Mouse (Mus musculus) spleen, adult 2 months (tissue): Measurements from ENCODE around the gene Opalin. TPM values are rescaled to one million over a fixed set of nuclear protein-coding genes. Genes with fewer than 3 reads are reported as not detected.

Experiments
- DNase-seq, 2 experiments: peaks; one replicate each; pipeline versions ENCODE4 v3.0.0 to v3.0.0-alpha.2; 2012 to 2021; ENCODE audit warnings: low spot score in 2 of 2, low read depth in 1 of 2
- H3K27ac ChIP-seq: fragments of 200-500 bp; 2 replicates; pipeline ENCODE4 v1.5.1; 2012; ENCODE audit warnings: low read length, inconsistent platforms; ENCODE audit not compliant: insufficient read depth
- H3K27me3 ChIP-seq: fragments of 200-500 bp; 2 replicates; pipeline ENCODE4 v1.6.1; 2012; ENCODE audit warnings: mild to moderate bottlenecking, moderate library complexity, low read length, inconsistent platforms; ENCODE audit not compliant: control insufficient read depth, insufficient read depth
- H3K36me3 ChIP-seq: fragments of 200-500 bp; 2 replicates; pipeline ENCODE4 v1.6.1; 2012; ENCODE audit warnings: mild to moderate bottlenecking, low read length, inconsistent platforms; ENCODE audit not compliant: control insufficient read depth, insufficient read depth
- H3K4me1 ChIP-seq: fragments of 200-500 bp; 2 replicates; pipeline ENCODE4 v1.6.1; 2011; ENCODE audit warnings: inconsistent platforms; ENCODE audit not compliant: control insufficient read depth, insufficient read depth, insufficient read length
- H3K4me3 ChIP-seq: fragments of 200-500 bp; 2 replicates; pipeline ENCODE4 v1.5.1; 2011; ENCODE audit warnings: mild to moderate bottlenecking, inconsistent platforms; ENCODE audit not compliant: insufficient read depth, insufficient read length; ENCODE audit errors: extremely low read depth
- CTCF ChIP-seq: fragments of 200-500 bp; IDR thresholded peaks from 2 replicates; pipeline ENCODE4 v1.5.1; 2011; ENCODE audit warnings: mild to moderate bottlenecking, inconsistent platforms; ENCODE audit not compliant: insufficient read depth, insufficient read length, insufficient replicate concordance; ENCODE audit errors: extremely low read depth
- POLR2A ChIP-seq: fragments of 200-500 bp; IDR thresholded peaks from 2 replicates; pipeline ENCODE4 v1.6.1; 2011; ENCODE audit warnings: low read depth, low read length, inconsistent platforms
- WGBS: fragments of 180-500 bp; shearing (Covaris S2); methylation state at CpG from one replicate; pipeline ENCODE4 v1.1.7; 2018; 5-methylcytosine and 5-hydroxymethylcytosine counted together
- polyA plus RNA-seq: library from polyadenylated mRNA; depleted of rRNA; stranded (reverse); fragments of >200 nt; gene quantifications from 2 replicates; pipeline ENCODE4 v1.2.3, GENCODE M21; 2012

Gene Opalin
- polyA plus RNA-seq, 1 experiment, result not detected

DNA sequence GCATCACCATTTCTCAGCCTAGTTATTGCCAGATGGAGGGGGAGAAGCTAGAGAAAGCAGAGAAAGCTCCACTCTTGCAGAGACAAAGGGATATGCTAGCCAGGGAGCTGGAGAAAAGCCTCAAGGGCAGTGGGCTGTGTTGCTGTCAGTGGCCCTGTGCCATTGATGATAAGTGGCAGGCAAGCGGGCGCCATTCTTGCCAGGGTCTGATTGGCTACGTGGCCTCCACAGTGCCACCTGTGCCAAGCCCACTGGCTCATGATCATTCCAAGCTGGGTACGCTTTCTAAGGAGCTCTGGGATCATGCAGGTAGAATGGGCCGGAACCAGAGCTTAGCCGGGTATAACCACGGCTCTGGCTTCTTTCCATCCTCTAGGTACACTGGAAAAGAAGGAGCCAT is 23.9 kb upstream of the Opalin start:
- WGBS, result 95% methylated on average over 7 of the region's 7 CpGs
- Histone ChIP-seq H3K4me3 (no peak overlapping the region), H3K36me3 (no peaks in the 10 kb centered on the region), H3K27me3 (no peaks in the 10 kb centered on the region), H3K27ac (no peak overlapping the region), H3K4me1 (no peaks in the 10 kb centered on the region)
- no peak for DNase-seq
- TF ChIP-seq CTCF, result no peak
- TF ChIP-seq POLR2A, result no peak

DNA sequence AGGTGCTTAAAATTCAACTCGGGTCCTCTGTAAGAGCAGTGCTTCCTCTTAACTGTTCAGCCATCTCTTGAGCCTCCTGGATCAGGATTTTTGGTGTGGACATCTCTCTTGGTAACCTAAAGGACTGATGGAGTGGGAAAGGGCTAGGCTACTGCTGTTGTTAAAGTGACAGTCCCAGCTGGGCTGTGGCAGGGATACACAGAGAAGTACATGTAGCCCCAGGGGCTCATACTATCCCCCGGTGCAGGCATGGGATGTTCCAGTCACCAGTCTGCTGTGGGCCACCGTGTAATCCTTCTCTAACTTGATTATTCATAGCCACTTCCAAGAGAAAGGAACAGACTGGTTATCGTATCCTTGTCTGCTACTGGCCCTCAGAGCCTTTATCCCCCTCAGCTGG is 20.1 kb upstream of the Opalin start:
- no peaks in the 10 kb centered on the region for H3K36me3 ChIP-seq
- no peak overlapping the region for H3K27ac ChIP-seq
- 75% methylated on average over 4 of the region's 4 CpGs for WGBS
- no peaks in the 10 kb centered on the region for H3K4me1 ChIP-seq
- H3K27me3 ChIP-seq, result no peaks in the 10 kb centered on the region
- no peak for DNase-seq
- TF ChIP-seq CTCF (no peak), POLR2A (no peak)
- H3K4me3 ChIP-seq, result no peak overlapping the region

- Histone ChIP-seq H3K4me1 (peaks cover 2% of the 10 kb centered on the region; the same call in 1 of the 2 replicates), H3K36me3 (no peaks in the 10 kb centered on the region), H3K27me3 (no peaks in the 10 kb centered on the region), H3K27ac (no peak overlapping the region), H3K4me3 (no peak overlapping the region)
- TF ChIP-seq POLR2A (no peak), CTCF (no peak)
- 30% methylated on average over 2 of the region's 2 CpGs for WGBS
- DNase-seq, result no peak
These were observed 15.0 kb upstream of the Opalin start for GRCm38 (mm10) chr19:41091901-41092300.

DNA sequence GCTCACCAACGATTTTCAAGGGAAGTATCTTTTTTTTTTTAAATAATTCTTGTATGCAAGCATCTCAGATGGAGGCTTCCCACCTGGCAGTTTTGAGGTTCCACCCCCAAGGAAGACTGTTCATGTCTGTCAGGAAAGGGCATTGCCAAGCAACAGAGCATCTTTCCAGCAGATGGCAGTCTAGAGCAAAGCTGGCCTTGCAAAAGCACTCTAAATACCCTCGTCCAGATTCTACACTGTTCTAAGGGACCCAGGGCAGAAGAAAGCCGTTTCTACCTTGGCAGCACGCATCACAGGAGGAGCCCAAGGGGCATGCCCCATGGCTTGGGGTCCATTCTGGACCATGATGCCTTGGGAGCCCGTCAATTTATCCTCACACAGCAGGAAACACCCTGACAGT is 12.9 kb upstream of the Opalin start:
- TF ChIP-seq CTCF (peak; percentile 63; the same call in 1 of the 2 replicates), POLR2A (no peak)
- no peaks in the 10 kb centered on the region for H3K27me3 ChIP-seq
- H3K4me1 ChIP-seq, result peaks cover 2% of the 10 kb centered on the region; the same call in 1 of the 2 replicates
- H3K36me3 ChIP-seq, result no peaks in the 10 kb centered on the region
- H3K4me3 ChIP-seq, result no peak overlapping the region
- WGBS, result 9% methylated on average over 5 of the region's 5 CpGs
- no peak overlapping the region for H3K27ac ChIP-seq
- DNase-seq, result peak; percentile 15 to 48

DNA sequence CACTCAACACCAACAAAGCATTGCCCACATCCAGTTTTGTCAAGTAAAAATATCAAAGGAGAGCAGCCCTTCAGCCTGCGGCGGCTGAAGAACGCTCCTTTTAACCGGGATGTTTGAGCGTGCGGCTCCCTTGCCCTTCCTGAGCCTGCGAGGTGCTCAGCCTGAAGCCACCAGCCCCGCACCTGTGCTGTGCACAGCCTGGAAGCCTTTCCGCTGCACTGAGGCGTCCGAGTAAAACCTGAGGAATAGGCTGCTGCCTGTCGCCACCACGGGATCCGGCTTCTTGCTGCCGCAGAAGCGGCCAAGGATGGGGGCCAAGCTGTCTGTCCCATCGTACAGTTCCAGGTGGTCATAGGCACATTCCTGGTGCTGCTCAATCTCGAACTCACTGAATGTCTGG is 11.6 kb upstream of the Opalin start:
- no peak for DNase-seq
- Histone ChIP-seq H3K27me3 (no peaks in the 10 kb centered on the region), H3K4me3 (peak overlapping the region; percentile 1; the same call in 1 of the 2 replicates), H3K27ac (no peak overlapping the region), H3K4me1 (peaks cover 2% of the 10 kb centered on the region; the same call in 1 of the 2 replicates), H3K36me3 (no peaks in the 10 kb centered on the region)
- TF ChIP-seq CTCF, result no peak
- TF ChIP-seq POLR2A, result no peak
- 29% methylated on average over 18 of the region's 18 CpGs for WGBS

DNA sequence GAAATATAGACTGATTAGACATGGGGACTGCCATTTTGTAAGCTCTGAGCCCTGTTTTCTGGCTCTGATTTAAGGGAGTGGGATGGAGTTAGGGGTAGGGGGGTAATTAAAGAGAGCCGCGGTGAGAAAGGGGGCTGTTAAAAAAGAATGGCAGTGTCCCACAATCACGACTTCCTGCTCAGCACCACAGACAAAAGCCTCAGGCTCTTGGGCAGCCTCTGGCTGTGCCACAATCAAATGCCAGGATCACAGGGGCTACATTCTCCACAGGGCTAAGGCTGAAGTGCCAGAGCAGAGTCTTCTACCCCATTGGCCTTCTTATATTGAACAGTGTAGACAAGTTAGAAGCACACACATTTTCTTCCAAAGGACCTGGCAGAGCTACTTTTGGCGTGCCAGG is 11.0 kb upstream of the Opalin start:
- WGBS, result 37% methylated on average over 4 of the region's 4 CpGs
- Histone ChIP-seq H3K4me3 (no peak overlapping the region), H3K4me1 (peaks cover 2% of the 10 kb centered on the region; the same call in 1 of the 2 replicates), H3K27ac (no peak overlapping the region), H3K27me3 (no peaks in the 10 kb centered on the region), H3K36me3 (no peaks in the 10 kb centered on the region)
- TF ChIP-seq POLR2A (no peak), CTCF (no peak)
- no peak for DNase-seq

DNA sequence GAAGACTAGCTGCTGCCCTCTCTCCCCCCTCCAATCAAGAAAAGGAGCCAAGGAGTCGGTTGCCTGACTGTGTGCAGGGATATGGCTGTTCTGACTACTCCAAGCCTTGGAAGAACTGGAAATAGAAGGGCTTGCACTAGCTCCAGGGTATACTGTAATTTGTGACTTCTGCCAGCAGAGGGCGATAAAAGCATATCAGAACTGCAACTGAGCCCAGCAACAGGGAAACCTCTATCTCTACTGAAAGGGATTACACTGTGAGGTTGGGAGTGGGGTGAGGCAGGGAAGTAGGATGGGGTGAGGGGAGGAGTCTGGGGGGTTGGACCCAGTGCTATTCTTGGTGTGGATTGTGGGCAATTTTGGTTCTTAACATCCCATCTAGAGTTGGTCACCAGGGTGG is 9.8 kb upstream of the Opalin start:
- Histone ChIP-seq H3K27me3 (no peaks in the 10 kb centered on the region), H3K4me1 (peaks cover 2% of the 10 kb centered on the region; the same call in 1 of the 2 replicates), H3K36me3 (no peaks in the 10 kb centered on the region), H3K4me3 (no peak overlapping the region), H3K27ac (no peak overlapping the region)
- WGBS, result 0% methylated on average over 2 of the region's 2 CpGs
- DNase-seq, result peak; percentile 29 to 64
- peak; percentile 33; the same call in 1 of the 2 replicates for TF ChIP-seq CTCF
- no peak for TF ChIP-seq POLR2A
